Mouse (Mus musculus) erythroblast, embryonic 14.5 days (primary cell): Measurements from ENCODE around the gene Prl6a1. TPM values are rescaled to one million over a fixed set of nuclear protein-coding genes. Genes with fewer than 3 reads are reported as not detected.

Source experiments
- H3K27me3 ChIP-seq: 2 replicates; pipeline ENCODE4 v1.6.1; 2012; ENCODE audit warnings: inconsistent platforms; ENCODE audit not compliant: control insufficient read depth
- H3K36me3 ChIP-seq: 2 replicates; pipeline ENCODE4 v1.6.1; 2012; ENCODE audit warnings: mild to moderate bottlenecking, inconsistent platforms; ENCODE audit not compliant: control insufficient read depth
- H3K4me1 ChIP-seq: 2 replicates; pipeline ENCODE4 v1.6.1; 2012; ENCODE audit warnings: inconsistent platforms; ENCODE audit not compliant: control insufficient read depth
- H3K4me3 ChIP-seq: replicated peaks from 2 replicates; pipeline ENCODE3; 2012; ENCODE audit warnings: moderate library complexity, mild to moderate bottlenecking, inconsistent platforms
- H3K9me3 ChIP-seq: 2 replicates; pipeline ENCODE4 v1.6.1; 2012; ENCODE audit warnings: low read length, inconsistent platforms, mixed read lengths; ENCODE audit not compliant: control insufficient read depth
- GATA1 ChIP-seq: IDR thresholded peaks from 2 replicates; pipeline ENCODE4 v1.6.1; 2012; ENCODE audit warnings: low read length, inconsistent platforms, mixed read lengths
- TAL1 ChIP-seq: IDR thresholded peaks from 3 replicates; pipeline ENCODE4 v1.6.1; 2012; ENCODE audit warnings: low read length, inconsistent platforms, mixed read lengths
- polyA plus RNA-seq: library from polyadenylated mRNA; stranded (reverse); fragments of >175 nt; gene quantifications from 2 replicates; pipeline ENCODE4 v1.2.3, GENCODE M21; 2012

The Prl6a1 gene
- polyA plus RNA-seq: not detected in 2 replicates

DNA sequence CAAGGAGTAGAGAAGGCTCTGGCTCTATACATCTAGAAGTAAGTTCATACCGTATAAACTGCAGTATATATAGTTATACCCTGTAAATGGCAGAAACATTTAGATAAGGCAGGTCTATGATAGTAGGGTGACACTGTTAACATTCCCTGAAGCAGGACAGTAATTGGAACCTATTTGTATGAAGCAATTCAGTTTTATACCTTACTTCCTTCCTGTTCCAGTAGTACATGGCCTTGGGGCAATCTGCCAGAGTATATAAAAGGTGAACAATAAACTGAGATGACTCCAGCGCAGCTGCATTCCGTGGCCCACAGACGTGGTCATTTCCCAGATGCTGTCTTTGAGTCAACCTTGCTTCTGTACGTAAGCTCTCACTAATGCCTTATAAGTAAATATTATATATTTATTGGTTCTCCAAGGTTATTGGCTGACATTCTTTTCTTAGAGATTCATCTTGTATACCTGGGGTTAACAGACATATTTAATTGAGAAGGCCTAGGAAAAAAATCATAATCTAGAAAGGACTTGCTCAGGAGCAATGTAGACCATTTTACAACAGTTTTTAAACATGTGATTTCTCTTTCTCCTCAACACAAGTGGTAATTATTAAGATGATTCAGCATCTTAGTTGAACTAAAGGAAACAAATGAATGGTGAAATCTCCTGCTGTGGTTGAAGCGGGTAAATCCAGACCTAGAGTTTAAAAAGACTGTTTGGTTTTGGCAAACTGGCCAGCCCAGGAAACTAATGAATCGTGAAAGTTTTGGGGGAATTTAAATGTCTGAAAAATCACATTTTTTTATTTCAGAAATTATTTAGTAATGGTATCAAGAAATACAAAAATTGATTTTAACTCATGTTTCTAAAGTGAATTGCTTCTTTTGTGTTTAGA, at the start of gene Prl6a1:
Gene Prl6a1, plus strand, starts transcription at position 294 of the 892 bp plus-strand sequence.
- no peak within 1 kb of the TSS for H3K4me3 ChIP-seq
- no peaks in the 10 kb centered on the region for H3K4me1 ChIP-seq
- no peaks in the 10 kb centered on the region for H3K27me3 ChIP-seq
- no peaks in the 10 kb centered on the region for H3K9me3 ChIP-seq
- H3K36me3 ChIP-seq: no peaks in the 10 kb centered on the region
- TF ChIP-seq TAL1 (no peak), GATA1 (no peak)

DNA sequence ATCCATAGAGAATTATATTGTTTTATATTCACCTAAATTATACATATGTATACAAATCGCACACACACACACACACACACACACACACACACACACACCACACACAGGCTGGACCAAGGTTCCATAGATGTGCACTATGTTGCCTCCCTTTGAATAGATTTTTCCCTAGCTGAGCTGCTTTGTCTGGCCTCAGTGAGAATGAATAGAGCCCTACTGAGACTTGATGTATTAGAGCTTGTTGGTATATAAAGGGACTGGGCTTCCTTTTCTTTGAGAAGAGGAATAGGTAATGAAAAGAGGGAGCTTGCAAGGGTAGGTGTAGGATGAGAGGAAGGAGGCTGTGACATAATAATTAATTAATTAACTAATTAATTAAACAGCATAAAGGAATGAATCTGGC, 22.6 kb downstream of the Prl6a1 start:
- Histone ChIP-seq H3K4me3 (no peak overlapping the region), H3K9me3 (no peaks in the 10 kb centered on the region), H3K27me3 (no peaks in the 10 kb centered on the region), H3K36me3 (no peaks in the 10 kb centered on the region), H3K4me1 (no peaks in the 10 kb centered on the region)
- TF ChIP-seq TAL1: no peak
- no peak for TF ChIP-seq GATA1

DNA sequence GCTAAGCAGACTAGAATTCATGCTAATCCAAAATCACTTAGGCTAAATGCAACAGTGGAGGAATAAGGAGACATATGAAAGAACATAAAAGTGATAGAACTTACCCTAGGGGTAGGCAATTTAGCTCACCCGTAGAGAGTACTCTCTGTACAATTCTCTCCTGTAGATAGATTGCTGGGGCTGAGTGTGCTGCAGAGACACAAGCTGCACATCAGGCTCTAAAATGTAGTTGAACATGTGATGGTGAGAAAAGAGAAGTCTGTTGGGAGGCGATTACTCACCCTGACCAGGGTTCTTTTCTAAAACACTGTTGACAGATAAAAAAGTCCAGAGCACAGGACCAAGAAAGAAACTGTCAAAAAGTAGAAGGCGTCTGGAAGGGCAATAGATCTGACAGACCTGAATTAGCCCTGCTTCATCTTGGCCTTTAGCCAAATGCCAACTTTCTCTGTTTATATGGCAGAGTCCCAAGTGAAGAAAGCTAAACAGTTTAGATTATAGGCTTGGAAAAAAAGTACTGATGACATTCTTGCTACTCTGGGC, 30.4 kb downstream of the Prl6a1 start:
- Histone ChIP-seq H3K36me3 (no peaks in the 10 kb centered on the region), H3K4me3 (no peak overlapping the region), H3K4me1 (no peaks in the 10 kb centered on the region), H3K9me3 (no peaks in the 10 kb centered on the region), H3K27me3 (no peaks in the 10 kb centered on the region)
- TF ChIP-seq GATA1: no peak

DNA sequence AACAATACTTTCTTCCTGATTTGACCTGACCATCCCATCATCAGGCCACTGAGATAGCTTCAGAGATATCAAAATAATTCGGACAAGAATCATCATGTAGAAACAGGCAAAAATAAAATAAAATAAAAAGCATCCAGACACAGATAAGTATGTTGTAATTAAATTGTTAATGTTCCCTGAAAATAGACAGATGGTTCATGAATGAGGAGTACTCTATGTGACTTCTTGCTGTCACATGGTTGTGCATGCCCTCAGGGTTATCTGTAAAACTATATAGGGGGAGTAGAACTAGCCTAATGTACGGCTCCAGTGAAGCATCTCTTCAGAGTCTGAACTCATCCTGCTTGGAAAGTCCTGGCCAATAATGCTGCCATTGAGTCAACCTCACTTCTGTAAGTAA, 32.9 kb downstream of the Prl6a1 start, which contains the start of gene Prl8a2:
Gene Prl8a2, plus strand, starts transcription at position 301 of the 400 bp plus-strand sequence.
- Histone ChIP-seq H3K4me1 (no peaks in the 10 kb centered on the region), H3K36me3 (no peaks in the 10 kb centered on the region), H3K4me3 (no peak within 1 kb of the TSS), H3K27me3 (no peaks in the 10 kb centered on the region), H3K9me3 (no peaks in the 10 kb centered on the region)
- TF ChIP-seq GATA1: no peak
- TF ChIP-seq TAL1: no peak

Other genes starting within 250 kb of the Prl6a1 start
- gene Prl3d1, start 218.4 kb upstream of the Prl6a1 start, polyA plus RNA-seq: not detected in 2 replicates
- not detected in 2 replicates for gene Prl3d2, start 190.9 kb upstream of the Prl6a1 start, polyA plus RNA-seq
- gene Prl3d3, start 155.8 kb upstream of the Prl6a1 start, polyA plus RNA-seq: not detected in 2 replicates
- gene Prl3c1, start 116.0 kb upstream of the Prl6a1 start, polyA plus RNA-seq: not detected in 2 replicates
- not detected in 2 replicates for gene Prl3b1, start 70.8 kb upstream of the Prl6a1 start, polyA plus RNA-seq
- not detected in 2 replicates for gene Prl3a1, start 53.2 kb upstream of the Prl6a1 start, polyA plus RNA-seq
- not detected in 2 replicates for gene Prl8a2, start 33.0 kb downstream of the Prl6a1 start, polyA plus RNA-seq
- gene Prl2b1, start 78.2 kb downstream of the Prl6a1 start, polyA plus RNA-seq: not detected in 2 replicates
- not detected in 2 replicates for gene Prl8a6, start 126.1 kb downstream of the Prl6a1 start, polyA plus RNA-seq
- gene Prl8a8, start 200.6 kb downstream of the Prl6a1 start, polyA plus RNA-seq: not detected in 2 replicates